Mouse (Mus musculus) lung, postnatal 0 days (tissue): ENCODE measurements at regions not wholly inside any gene's neighbourhood (a gene's known extent, or its start where the extent isn't known, plus 50 kb on each side); places are given as distances from the start of the nearest gene placed in this dataset.

Source experiments
- CTCF ChIP-seq: IDR thresholded peaks from 2 replicates; pipeline ENCODE4 v1.5.1; 2016; ENCODE audit warnings: antibody characterized with exemption, mild to moderate bottlenecking
- EP300 ChIP-seq: IDR thresholded peaks from 2 replicates; pipeline ENCODE4 v1.6.1; 2016; ENCODE audit warnings: antibody characterized with exemption, mild to moderate bottlenecking, control low read depth

GRCm38 (mm10) chr9:113411638-113412037 lies 296.4 kb downstream of the Pdcd6ip start:
- no peak for TF ChIP-seq CTCF
- TF ChIP-seq EP300: no peak
